Mouse (Mus musculus): ENCODE results near the gene Vat1l.

The Vat1l gene

DNA sequence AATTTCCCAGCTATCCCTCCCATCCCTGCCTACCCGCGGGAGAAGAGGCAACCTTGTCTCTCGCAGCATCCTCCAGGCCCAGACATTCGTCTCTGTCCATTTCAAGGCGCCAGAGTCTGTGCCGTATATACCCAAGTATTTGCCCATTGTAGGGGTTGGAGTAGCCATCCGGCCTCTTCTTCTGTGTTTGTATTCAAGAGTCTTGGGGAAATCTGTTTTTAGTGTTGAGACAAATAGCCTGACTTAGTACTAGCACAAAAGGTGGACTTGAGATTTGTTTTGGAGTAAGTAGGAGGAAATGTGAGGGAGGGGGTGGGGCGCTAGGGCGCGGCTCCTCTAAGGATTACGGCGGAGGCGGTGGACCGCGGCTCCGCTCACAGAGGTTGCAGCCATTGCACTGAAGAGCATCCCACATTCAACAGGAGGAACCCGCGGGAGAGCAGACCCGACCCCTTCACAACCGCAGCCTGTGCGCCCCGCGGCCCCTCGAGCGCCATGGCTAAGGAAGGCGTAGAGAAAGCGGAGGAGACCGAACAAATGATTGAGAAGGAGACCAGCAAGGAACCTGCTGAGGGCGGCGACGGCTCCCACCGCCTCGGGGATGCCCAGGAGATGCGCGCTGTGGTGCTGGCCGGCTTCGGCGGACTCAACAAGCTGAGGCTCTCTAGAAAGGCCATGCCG lies at the start of gene Vat1l:
Vat1l (plus strand) TSS at position 392 of the 681 bp plus-strand sequence.
- DNase-seq (ENCODE audit: low spot score): no peak

DNA sequence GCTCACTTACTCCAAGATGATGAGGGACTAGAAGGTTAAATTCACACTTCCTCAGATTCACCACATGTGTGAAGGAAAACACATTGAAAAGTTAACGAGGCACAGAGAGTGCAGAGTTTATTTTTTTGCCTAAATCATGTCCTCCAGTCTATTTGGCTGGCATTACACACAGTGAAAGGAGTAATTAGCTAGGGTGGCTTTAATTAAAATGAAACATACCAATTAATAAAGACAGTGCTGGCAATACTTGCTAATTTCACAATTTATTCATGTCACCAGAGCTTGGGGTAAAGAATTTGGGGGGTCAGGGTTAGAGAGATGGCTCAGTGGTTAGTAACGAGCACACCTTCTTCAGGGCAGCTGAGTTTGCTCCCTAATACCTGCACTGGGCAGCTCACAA lies 46.8 kb upstream of the Vat1l start:
- no peak for DNase-seq (ENCODE audit: low spot score)

DNA sequence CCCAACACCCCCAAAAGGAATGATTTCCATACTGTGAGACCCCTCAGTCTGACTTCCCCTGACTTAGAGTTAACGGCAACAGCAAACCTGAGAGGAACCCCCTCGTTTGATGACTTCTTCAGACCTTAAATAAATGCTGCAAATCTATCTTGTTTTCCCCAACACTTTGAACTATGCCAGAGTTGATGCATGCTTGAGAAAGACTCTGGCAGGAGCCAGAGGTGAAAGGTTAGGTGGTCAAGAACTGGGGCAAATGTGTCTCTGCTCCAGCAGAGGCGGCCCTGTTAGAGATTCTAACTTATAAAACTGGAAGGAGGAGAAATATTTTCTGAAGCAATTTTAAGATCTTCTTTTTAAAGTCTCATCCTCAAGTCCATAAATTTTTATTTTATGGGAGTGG lies 45.7 kb upstream of the Vat1l start:
- no peak for DNase-seq (ENCODE audit: low spot score)

DNA sequence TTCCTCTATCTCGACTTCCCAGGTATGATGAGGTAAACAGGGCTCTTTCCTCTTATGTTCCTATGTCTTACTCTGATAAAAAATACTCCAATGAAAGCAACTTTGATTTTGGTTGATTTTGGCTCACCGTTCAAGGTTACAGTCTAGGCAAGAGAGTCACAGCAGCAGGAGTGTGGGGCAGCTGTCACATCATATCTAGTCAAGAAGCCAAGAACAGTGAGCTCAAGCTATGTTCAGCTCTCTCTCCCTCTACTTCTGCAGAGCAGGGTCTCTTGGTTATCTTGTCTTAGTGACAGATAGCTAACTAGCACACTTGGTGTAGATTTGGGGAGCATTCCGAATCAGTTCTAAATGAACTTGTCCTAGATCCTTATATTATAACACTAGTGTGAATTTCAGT lies 41.5 kb upstream of the Vat1l start:
- DNase-seq (ENCODE audit: low spot score): no peak

DNA sequence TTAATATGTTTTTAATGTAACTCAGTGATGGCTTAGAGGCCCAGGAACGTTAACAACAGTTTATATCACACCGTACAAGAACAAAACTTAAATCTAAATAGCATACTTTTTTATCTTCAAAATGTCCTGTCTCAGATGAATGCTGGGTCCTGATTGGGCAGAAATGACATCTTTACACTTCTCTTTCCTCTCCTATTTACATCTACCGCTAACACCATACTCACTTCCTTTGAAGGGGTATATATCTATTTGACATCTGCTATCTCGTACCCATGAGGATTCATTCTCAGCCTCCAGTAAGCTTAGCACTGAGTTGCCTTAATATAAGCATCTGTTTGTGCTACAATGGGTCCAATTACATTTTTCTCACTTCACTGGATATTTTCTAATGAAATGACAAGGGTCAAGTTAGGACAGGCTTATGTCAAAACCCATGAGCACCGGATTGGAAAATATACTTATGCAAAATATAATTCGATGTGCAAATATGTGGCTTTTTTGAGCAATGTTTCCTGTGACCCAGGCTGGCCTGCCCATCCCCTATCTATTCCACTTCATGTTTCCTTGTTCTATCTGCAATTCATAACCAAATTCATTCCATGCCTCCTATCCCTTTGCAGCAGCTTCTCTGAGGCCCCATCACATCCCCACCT lies 40.8 kb upstream of the Vat1l start:
- DNase-seq (ENCODE audit: low spot score): no peak

DNA sequence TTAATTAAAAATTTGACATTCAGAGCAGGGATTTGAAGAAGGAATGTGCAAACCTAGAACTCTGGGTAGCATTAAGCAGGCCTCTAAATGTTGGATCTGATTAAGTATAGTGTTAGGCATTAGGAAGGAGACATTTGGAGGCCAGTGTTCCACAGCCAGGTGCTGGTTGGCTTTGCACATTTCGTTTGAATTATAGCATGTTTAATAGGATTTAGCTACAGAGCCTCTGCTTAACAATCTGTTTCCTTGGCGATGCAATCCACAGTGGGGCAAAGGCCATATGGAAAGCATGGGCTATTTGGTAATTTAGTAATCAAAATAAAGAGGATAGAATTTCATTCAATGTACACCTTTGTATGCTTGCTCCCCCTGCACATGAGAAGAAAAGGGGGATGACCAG lies 39.7 kb upstream of the Vat1l start:
- no peak for DNase-seq (ENCODE audit: low spot score)

DNA sequence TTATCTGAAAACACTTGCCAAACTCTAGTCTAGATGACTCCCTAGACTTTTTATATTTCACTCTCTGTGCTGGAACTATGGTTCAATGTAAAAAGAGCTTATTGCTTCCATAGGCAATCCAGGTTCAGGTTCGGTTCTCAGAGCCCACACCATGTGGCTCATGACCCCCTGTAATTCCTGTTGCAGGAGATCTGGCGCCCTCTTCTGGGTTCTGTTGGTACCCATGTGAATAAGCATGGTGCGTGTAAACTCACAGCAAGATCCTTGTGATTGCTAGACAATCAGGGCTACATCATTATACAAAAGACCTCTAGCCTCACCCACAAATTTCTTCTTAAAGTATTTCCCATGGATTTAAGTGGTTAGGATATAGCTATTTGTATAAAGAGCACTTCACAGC lies 28.7 kb upstream of the Vat1l start:
- no peak for DNase-seq (ENCODE audit: low spot score)

DNA sequence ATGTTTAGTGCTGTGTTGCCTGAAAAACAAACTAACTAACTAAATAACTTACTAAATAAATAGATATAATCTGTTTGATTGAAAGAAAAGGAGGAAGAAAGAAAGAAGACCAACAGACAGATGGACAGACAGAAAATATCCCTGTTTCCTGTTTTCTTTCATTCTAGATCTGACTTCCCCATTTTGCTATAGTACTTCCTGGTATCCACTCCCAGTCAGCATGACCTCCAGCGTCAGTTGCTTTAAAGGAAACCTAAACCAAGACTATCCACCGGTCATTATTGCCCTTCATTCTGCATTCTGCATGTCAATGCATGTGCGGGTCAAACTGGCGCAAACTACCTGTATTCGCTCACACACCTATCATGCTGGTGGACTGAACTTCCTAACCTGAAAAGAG lies 12.1 kb upstream of the Vat1l start:
- DNase-seq (ENCODE audit: low spot score): no peak

DNA sequence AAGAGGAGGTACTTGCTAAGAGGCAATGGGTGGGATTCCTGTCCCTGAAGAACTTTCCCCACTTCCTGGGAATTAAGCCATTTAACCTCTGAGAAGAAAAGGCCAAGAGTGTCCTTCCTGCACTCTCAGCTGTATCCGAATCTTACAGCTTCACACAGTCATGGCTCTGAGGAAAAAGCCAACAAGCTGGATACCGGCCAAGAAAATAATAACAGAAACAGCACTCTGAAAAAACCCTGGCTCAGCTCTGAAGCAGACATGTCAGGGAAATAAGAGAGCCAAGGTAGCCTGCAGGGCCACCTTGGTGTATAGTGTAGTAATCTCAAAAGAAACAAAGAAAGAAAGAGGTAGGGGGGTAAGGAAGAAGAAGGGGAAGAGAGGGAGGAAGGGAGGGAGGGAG lies 6.4 kb upstream of the Vat1l start:
- no peak for DNase-seq (ENCODE audit: low spot score)

DNA sequence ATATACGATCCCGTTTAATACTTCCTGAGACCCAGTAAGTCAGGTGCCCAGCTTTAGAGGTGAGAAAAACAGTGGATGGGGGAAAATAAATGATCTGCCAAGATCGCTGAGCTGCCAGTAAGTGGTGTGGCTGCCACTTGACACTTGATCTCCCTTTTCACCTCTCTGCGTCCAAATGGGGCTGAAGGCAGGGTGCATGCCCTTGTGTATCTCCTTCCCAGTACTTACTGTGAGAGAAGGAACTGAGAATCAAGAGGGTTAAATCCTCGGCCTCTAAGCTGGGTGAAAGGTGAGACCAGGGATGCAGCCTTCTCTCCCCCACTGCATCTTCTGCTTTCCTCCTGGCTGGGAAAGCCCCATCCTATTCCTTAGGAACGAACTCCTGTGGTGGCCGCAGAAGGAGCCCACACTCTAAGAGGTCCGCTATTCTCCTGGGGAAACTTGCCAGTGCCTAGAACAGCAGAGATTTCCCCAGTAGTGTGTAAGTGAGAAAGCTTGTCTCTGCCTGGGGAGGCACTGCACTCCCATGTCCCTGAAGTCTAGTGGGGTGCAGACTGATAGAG lies 1.1 kb downstream of the Vat1l start:
- DNase-seq (ENCODE audit: low spot score): no peak

DNA sequence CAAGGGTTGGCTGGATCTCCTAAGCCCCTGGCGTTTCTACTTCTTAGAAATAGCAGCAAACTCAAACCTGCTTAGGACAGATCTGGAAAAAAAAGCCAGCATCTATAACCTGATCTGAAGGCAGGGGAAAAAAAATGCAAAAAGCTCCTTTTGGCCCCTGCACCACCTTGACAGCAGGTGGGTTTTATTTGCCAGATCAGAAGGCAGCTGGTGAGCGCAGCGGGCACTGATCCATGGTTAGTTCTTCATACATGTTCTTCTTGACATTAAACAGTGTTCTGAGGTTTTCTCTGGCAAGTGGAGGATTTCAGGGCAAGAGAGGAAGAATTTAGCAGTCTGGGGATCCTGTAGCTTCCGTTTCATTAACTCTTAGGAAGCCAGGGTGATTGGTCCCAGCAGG lies 1.6 kb downstream of the Vat1l start:
- DNase-seq (ENCODE audit: low spot score): no peak

DNA sequence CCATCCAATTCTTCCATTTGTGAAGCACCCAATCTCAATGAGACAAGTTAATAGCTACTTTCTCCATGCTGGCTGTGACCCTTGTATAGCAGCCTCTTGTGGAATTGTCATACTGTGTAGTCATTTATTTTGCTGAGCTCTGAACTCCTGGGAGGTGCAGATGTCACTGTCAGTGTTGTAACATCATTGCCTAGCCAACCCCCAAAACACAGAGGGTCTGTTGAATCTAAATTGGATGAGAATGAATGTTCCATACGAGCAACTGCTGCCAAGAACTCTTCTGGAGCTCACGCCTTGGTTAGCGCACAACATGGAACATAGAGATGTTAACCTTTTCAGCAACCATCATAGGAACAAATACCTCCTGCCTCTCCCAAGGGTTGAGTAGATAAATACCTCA lies 15.4 kb downstream of the Vat1l start:
- no peak for DNase-seq (ENCODE audit: low spot score)

DNA sequence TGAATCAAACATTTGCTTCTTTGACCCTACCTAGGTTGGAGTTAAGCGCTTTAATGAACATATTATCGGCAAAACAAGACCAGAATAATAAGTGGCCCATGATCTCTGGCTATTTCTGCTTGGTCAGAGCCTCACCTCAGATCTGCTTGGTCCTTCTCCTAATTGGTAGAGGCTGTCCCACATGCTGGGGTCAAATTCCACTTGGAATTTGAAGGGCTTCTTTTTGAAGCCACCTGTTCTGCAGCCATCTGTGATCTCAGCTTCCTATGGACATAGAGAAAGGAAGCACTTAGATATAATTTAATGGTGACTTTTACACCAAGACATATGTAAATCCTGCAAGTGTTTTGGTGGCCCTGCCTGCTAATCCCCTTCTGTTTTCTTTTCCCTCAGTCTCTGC lies 16.6 kb downstream of the Vat1l start:
- DNase-seq (ENCODE audit: low spot score): no peak

DNA sequence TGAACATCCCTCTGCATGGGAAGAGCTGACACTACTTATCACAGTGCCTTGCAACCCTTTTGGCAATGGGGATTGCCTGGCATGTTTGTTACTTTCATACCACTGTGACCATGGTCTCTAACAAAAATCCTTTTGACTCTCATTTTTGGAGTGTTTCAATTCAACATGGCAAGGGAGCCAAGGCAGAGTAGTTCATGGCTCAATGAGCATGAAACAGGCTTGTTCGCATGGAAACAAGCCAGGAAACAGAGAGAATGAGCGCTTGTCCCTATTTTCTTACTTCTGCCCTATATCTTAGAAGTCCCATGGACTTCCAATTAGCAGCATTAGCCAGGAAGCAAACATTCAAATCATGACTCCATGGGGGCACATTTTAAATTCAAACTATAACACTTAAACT lies 18.6 kb downstream of the Vat1l start:
- no peak for DNase-seq (ENCODE audit: low spot score)

DNA sequence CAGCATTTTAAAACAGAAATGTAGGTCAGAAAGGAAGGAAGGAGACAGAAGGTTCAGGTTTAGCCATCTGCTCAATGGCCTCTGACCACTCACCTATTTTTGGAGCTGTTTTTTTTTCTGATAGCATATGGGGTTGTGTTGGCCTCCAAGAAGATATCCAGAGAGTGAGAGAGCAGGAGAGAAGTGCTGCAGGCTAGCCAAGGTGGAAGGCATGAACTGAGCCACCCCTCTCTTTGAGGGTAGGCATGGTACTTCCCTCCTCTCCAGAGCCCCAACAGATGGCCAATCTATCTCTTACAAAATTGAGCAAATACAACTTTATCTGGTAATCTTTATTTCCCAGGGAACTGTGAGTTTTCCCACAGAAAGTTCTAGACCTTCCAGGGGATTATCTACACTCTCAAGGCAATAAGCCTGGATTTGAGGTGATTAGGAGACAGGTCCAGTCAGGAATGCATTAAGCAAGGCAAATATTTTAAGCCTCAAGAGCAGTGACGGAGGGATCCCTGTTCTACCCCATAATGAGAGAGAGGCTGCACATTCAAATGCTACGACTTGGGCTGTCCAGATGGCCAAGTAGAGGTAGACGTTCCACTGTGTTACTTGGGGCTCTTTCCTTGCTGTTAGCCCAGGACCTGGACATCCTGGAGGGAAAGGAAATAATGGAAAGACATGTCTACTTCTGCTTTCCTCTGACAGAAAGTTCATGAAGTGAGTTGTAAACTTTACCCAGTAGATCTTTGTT lies 46.1 kb downstream of the Vat1l start:
- no peak for DNase-seq (ENCODE audit: low spot score)

DNA sequence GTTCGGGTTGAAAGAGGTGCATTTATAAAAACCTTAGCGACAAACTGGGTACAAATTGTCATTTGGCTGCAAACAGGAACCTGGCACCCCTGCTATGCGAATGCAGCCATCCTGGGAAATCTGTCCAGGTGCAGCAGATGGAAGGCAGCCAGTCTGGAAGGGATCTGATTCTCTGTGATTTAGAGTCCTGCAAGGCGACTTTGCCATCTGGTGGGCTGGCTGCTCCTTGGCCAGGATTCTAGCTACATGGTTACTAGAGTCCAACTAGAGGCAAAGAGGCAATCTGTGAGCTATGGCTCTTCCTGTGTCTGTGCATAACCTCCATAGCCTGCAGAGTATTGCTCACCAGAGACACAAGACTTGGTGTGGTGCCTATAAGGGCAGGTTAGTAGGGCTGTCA lies 53.3 kb downstream of the Vat1l start:
- no peak for DNase-seq (ENCODE audit: low spot score)

DNA sequence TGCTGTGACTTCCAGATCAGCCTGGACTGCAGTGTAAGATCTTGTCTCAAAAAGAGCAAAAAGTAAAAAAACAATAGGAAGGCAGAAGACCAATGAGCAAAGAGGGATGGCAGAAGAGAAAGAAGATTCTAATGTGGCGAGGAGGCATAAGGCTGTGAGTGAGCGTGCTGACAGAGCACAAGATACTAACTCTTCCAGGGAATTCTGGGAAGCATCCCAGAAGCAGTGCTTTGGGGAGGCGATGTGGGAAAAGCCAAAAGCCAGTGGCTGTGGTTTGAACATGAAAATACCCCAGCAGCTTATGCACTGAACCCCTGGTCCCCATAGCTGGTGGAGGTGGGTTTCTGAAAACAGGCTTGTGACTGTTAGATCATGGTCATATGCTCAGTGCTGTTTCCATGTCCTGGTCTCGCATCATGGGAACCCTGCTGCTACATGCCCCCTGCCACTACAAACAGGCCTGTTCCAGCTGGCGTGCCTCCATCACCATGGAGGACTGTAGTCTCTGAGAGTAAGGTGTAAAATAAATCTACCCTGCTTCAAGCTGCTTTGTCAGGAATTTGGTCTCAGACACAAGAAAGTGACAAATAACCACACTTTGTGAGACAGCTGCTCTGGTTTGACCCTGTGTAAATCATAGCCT lies 54.4 kb downstream of the Vat1l start:
- DNase-seq (ENCODE audit: low spot score): no peak

DNA sequence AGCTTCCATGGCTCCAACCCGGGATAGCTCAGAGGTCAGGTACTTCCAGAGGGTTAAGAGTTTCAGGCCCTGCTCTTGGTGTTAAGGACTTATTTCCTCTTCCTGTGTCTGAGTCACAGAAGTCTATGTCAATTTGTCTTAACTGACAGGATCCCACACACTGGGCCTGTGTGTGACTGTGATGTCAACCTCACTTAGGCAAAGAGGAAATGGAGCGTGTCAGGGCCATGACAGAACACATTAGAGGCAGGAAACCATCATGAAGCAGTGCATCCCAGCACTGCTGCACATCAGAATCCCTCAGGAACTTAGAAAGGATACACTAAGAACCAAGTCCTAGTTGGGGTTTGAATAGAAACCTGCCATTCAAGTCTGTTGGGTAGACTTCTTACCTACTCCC lies 56.9 kb downstream of the Vat1l start:
- no peak for DNase-seq (ENCODE audit: low spot score)

DNA sequence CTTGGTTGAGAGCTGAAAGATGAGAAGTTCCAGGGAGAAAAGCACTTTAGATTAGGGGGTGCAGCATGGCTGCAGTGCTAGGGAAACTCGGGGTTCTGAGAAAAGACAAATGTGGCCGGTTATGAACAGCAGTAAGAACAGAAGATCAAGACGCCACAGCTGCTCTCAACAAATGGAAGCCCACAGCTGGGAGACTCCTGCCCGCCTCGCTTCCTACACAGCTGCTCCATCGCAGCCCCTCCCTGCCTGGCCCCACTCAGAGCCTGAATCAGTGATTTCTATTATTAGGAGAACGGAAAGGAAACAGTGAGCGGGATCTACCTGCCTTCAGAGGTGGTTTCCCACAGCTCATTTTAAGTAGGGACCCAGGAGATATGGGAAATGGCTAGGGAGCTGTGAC lies 69.1 kb downstream of the Vat1l start:
- no peak for DNase-seq (ENCODE audit: low spot score)

DNA sequence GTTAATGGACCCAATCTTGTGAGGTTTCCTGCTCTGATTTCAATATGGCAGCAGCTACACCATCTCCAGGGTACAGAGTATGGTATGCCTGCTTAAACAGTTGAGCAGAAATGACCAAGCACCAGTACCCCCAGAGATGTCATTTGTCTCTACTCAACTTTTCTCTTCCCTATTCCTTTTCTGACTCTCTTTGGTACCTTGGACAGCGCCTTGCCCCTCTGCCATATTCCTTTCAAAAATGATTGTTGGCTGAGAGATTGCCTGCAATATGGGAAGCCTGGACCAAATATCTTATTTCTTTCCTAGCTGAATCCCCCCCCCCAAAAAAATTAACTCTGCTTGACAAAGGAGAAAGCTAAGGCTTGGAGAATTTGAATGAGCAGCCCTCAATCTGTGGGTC lies 75.7 kb downstream of the Vat1l start:
- no peak for DNase-seq (ENCODE audit: low spot score)

DNA sequence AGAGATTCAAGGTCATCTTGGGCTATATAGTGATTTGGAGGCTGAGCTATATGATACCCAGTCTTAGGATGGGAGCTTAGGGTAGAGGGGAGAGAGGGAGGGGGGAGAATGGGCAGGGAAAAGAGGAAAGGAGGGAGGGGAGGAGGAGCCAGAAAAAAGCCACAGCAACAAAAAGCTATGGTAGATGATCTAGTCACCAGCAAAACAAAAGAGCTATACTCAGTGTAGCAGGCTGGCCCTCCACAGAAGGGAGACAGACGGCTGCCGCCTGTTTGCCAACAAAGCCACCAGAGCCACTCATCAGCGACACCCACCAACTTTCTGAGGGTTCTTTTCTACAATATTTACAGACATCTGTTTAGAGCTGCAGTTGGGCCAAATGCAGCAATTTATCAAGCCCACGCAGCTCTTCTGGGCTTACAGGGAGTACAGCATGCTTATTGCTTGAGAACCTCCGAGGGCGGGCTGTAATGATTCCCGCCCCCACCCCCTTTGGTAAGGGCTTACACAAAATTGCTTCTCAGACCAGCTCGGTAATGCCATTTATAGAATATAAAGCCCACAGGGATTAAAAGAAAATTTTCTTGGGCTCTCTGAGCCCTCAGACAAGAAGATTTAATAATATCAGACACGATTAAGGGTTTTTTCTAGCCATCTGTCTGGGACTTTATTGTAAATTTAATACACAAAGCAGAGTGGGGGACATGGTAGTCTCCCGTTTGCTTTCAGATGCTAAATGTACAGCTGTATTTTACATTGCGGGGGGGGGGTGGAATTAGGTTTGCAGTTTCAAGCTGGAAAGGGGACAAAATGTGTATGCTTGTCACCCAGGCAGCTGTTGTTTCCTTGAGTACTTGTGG lies 89.7 kb downstream of the Vat1l start:
- DNase-seq (ENCODE audit: low spot score): no peak

DNA sequence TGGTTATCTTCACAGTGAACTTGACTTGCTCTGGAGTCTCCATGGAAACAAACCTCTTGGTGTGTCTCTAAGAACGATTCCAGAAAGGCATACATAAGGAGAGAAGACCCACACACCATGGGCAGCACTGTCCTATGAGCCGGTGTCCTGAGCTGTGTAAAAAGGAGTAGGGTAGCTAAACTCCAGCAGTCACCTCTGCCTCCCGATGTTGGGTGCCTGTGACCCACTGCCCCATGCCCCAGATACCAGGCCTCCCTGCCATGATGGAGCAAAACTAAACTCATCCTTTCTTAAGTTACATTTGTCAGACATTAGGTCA lies 90.3 kb downstream of the Vat1l start:
- DNase-seq (ENCODE audit: low spot score): no peak

All from ovary, postnatal 10 days (tissue).